Mouse (Mus musculus) CH12F3 (cell line): ENCODE measurements around the gene Gm49450.
"Not testable (repeated sequence)": the region's sequence is repeated elsewhere in the genome, so short reads cannot be mapped to it uniquely, and the experiment has no call there.

Experiments used
- in situ Hi-C: fragments of 300-500 bp; cut with MboI; formaldehyde crosslinking; loops from 2 replicates; pipeline ENCODE4 v1.14.3; 2020; ENCODE audit warnings: low sequenced_read_pairs

Gm49450 gene

DNA sequence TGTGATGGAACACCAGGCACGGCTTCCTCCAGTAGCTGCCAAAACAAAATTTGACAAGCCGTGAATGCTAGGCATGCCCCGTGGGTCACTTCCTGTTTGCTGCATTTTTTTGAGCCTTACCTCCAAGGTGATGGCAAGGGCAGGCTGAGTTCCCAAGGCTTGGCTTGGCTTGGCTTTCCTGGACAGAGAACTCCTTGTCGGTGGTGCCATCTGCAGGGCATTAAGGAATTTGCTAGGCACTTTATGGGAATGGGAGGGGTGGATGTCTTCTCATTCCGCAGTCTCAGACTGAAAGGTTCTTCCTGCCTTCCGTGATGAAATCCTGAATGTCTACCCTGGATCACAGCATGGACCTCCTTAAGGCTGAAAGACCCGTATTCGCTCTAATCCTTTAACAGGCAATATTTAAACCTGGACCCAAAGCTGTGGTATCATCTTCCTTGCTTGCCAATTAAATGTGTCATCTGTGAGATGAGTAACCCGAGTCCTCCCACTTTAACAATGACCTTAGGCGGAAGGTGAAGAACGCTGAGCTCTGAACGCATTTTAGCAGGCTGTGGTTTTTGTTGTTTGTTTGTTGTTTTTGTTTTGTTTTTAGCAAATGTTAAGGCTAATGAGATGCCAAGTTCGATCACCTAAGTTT lies 24.6 kb downstream of the Gm49450 start:
- in situ Hi-C loops: no loop called here

DNA sequence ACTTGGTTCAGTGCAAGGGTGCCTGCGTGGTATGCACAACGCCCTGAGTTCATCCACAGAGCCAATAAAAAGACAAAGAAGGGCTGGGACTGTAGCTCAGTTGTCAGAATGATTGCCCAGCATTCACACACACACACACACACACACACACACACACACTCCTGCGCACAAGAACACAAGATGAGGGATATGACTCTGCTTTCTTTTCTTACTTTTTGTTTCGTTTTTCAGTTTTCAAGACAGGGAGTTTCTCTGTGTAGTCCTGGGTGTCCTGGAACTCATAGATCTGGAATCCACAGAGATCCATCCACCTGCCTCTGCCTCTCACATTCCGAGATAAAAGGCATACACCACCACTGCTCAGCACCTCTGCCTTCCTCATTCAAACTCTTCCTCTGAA lies 25.8 kb downstream of the Gm49450 start:
- in situ Hi-C loops: no loop called here

DNA sequence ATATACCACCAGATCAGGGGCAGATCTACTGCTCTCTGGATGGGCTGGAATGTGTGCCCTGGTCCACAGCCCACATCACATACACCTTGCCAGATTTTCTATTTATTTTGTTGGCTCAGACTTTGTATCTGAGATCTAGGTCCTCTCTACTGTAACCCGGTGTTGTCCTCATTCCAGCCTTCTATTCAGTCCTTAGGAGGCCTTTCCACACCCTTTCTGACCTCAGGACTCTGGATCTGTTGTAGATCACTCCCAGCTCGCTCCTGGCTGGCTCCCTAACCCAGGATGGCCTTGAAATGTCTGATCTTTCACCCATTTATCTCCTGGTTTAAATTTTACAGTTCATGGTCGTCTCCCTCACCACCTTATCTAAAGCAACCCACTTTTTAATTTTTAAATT lies 28.7 kb downstream of the Gm49450 start:
- in situ Hi-C loops: no loop called here

DNA sequence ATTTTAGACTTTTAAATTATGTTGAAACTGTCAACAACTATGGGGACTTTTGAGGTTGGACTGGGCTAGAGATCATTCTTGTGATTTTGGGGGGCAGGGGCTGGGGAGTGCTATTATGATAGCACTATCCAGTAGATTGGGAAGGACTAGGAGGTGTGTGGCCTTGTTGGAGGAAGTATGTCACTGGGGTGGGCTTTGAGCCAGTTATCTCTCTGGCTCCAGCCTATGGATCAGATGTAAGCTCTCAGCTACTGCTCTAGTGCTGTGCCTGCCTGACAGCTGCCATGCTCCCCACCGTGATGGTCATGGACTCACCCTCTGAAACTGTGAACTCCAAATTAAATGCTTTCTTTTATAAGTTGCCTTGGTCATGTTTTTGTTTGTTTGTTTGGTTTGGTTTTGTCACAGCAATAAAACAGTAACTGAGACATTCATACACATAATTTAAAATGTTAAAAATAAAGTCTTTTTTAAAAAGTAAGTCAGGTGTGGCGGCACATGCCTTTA lies 30.3 kb downstream of the Gm49450 start:
- in situ Hi-C loops: no loop called here

DNA sequence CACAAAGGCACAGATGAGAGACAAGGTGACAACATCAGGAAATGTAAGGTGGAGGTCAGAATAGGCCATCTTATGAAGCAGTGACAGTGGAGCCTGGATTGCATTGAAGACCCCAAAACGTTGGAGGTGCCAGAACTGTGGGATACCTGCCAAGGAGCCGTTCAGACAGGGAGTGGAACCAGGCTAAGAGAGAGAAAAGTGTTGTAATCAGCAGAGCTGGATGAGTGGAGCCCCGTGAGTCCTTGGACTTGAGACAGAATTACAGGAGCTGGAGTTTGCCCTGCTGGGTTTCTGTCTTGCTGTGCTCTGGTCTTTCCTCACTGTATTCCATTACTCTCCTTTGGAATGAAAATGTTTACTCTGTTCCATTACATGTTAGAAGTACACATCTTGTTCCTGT lies 30.8 kb downstream of the Gm49450 start:
- in situ Hi-C loops: no loop called here

DNA sequence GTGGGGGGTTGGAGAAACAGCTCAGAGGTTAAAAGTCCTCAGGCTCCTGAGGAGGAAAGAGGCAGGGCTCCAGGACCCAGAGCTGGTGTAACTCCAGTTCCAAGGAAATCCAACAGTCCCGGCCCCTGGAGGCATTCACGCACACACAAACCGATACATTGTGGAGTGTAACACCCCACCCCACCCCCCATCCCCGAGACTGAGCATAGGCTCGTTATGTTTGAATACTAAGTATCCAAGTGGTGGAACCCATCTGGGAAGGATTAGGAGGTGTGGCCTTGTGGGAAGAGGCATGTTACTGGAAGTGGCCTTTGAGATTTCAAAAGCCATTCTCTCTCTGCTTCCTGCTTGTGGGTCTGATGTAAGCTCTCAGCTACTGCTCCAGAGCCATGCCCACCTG lies 31.8 kb downstream of the Gm49450 start:
- in situ Hi-C loops: no loop called here

DNA sequence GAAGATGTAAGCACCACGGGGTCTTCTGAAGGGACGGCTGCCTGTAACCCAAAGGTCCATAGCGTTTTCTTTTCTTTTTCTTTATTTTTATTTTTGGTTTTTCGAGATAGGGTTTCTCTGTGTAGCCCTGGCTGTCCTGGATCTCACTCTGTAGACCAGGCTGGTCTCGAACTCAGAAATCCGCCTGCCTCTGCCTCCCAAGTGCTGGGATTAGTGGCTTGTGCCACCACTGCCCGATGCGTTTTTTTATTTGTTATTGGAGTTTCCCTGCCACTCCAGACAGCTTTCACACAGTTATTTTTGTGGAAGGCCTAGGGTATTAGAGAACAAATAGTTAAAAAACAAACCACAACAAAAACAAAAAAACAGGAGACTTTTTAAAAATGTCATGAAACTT lies 34.9 kb downstream of the Gm49450 start:
- in situ Hi-C loops: not testable (repeated sequence)

DNA sequence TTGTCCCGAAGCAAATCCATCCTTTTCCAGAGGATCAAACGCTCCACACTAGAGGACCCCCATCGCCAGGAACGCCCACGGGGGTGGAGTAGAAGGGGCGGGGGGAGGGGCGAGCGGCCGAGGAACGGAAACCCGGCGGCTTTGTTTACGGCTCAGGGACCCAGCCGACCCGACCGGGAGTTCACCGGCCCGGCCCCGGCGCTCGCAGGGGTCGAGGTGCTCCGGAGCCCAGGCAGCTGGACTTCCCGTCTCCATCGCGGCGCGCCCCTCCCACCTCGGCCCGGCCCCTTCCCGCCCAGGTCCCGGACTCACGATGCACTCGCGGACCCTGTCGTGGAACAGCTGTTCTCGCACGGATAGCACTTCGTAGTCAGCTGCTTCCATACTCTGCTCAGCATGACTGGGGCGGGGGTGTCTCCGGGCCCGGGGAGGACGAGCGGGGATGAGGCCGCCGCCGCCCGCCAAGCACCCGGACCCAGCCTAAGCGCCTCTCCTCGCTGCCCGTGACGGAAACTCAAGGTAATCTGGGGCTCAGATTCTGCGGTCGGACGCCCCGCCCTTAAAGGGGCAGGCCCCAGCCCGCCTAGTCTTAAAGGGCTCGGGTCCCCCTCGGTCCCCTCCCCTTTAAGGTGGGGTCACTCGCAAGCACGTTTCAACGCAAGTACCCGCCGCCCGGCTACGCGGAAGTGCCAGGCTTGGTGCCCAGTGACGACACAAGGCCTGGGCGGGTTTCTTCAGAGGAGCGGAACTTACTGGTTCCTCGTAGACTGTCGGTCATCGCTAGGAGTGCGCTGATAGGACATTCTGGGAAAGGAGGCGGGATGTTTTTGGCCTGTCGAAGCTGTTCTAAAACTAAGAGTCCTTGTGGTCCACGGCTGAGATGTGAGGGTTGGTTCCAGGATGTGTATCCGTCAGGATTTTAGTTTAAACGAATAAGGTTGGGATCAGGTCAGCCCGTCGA lies 35.5 kb downstream of the Gm49450 start, which contains the start of gene Lmbr1l:
Lmbr1l (minus strand) TSS at position 694 of the 961 bp plus-strand sequence.
- in situ Hi-C loops: no loop called here

DNA sequence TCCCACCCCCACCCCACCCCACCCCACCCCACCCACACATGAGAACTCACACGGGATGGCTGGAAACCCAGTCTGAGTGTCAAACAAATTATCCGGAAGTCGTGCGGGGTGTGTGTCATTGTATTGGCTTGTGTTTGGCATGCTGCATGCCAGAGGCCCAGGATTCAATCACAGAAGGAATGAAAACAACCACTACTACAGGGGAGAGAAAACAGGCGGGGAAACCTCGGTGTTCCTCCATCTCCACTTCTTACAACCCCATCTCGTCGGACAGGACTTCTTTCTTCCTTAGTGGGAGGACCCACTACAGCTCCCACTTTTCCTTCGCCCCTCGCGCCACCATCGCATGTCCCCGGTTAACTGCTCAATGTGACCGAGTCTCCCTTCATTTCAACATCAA lies 36.3 kb downstream of the Gm49450 start:
- in situ Hi-C loops: no loop called here

DNA sequence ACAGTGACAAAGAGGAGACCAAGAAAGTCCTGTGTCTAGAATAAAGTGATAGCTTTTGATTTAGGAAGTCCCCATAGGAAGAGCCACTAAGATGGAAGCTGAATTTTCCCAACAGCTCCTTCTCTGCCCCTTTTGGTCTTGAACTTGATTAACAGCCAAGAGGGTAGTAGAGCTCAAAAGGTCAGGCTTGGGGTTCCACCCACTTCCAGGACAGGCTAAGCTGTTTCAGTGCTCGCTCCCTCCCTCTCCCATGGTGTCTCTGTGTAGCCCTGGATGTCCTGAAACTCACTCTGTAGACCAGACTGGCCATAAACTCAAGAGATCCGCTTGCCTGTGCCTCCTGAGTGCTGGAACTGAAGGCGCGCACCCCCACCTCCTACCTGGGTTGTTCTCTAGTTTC lies 37.3 kb downstream of the Gm49450 start:
- in situ Hi-C loops: no loop called here

DNA sequence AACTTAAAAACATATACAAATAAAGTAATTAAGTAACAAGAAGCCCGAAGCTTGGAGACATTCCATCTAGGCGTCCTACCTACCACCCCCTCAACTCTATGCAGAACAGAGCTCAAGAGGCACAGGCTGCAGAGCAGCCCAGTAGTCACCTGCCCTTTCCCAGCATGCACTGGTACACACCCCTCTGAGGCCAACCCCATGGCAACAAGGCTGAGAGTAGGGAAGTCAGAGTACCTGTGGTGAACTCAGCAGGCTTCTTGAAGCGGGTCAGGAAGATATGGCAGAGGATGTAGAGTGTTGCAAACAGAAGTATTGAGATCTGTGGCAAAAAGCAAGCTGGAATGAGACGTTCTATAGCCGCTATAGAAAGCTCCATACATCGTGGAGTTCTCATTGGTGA lies 38.4 kb downstream of the Gm49450 start:
- in situ Hi-C loops: no loop called here

DNA sequence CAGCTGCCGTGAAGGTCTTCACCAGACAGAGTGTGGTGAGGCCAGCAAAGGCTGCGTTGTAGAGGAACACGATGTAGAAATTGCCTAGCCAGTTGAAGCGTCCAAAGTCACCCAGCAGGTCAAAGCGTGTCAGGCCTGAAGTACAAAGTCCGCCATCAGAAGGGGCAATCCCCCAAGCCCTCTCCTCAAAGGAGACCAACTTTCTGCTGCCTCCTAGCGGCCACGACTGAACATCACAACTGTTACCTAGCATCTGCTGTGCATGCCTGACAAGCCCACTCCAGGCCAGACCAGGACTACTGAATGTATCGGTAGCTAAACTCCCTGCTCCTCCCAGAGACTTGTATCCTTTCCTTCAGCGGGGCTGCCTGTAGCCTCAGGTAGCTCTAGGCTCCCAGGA lies 48.7 kb downstream of the Gm49450 start:
- in situ Hi-C loops: no loop called here

DNA sequence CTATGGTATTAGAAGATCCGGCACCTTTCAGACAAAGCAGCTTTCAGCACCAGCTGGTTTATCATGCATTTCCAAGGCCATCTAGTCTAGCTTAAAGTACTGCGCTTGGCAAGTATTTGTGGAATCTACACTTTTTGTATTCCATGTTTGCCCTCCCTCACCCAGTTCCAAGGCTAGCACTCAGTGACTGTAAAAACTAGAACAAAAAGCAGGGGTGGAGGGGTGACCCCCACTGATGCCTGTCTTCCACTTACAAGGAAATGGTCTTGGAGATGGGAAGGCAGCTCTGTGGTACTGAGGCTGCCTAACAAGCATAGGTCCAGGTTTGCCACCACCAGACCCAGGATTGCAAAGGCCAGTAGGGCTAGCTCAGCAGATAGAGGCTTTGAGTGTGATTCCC lies 50.8 kb downstream of the Gm49450 start:
- in situ Hi-C loops: no loop called here

DNA sequence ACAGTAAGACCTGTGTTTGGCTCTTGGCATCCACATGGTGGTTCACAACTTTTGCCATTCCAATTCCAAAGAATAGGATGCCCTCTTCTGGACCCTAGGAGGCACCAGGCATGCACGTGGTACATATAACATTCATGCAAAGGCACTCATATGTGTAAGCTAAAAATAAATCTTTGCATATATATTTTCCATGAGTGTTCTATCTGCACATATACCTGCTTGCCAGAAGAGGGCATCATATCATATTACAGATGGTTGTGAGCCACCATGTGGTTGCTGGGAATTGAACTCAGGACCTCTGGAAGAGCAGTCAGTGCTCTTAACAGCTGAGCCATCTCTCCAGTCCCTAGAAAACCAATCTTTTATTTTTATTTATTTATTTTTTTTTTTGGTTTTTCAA lies 51.8 kb downstream of the Gm49450 start:
- in situ Hi-C loops: no loop called here

DNA sequence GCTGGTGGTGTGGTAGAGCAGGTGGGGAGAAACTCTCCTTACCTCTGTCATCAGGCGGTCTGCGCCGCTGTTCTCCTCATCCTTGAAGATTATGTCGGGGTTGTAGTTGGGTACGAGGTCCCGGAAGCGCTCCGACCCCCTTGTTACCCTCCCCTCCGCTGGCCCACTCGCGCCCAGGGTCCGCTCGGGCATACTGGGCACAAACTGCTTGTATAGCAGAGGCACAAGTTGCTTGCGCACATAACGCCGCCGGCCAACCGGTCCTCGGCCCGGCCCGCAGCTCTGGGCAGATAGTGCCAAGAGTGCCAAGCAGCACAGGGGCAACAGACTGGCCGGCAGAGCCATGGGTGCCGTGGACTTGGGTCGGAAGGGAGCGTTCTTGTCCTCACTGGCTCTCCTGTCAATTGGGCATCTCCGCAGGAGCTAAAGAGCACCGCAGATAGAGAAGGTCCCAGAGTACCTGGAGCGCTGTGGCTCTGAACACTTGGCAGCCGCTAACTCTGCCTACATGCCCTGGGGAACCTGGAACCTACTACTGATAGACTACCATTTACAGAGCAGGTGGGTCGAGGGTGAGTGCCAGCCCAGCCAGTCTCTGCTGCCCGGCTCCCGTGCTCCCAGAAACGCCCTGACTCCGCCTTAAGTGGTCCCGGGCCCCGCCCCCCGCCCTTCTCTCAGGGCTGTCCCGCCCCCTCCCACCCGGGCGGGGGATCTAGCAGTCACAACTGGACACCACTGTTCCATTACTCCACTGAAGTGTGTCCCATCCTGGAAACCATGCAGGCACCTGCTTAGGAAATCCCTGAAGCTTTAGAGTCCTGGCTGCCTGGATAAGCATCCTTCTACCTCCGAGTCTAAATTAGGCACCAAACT lies 55.2 kb downstream of the Gm49450 start, which contains the start of gene Dhh:
Dhh (minus strand) TSS at position 613 of the 873 bp plus-strand sequence.
- in situ Hi-C loops: no loop called here

DNA sequence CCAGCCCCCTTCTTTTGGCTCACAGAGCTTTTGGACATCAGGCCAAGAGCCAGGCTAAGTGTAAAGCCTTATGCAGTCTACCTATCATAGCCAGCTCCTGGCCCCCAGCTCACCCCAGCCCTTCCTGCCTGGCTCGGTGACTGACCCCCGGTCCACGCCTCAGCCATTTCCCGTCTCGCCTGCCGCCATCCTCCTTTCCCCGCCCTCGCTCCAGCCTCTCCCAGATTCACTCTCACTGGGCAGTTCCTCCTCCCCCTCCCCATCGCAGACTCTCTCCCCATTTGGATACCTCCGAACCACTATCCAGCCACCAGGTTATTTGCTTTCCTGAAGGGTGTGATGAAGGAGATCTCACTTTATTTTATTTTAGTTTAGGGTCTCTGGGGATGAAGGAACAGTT lies 55.9 kb downstream of the Gm49450 start:
- in situ Hi-C loops: no loop called here

DNA sequence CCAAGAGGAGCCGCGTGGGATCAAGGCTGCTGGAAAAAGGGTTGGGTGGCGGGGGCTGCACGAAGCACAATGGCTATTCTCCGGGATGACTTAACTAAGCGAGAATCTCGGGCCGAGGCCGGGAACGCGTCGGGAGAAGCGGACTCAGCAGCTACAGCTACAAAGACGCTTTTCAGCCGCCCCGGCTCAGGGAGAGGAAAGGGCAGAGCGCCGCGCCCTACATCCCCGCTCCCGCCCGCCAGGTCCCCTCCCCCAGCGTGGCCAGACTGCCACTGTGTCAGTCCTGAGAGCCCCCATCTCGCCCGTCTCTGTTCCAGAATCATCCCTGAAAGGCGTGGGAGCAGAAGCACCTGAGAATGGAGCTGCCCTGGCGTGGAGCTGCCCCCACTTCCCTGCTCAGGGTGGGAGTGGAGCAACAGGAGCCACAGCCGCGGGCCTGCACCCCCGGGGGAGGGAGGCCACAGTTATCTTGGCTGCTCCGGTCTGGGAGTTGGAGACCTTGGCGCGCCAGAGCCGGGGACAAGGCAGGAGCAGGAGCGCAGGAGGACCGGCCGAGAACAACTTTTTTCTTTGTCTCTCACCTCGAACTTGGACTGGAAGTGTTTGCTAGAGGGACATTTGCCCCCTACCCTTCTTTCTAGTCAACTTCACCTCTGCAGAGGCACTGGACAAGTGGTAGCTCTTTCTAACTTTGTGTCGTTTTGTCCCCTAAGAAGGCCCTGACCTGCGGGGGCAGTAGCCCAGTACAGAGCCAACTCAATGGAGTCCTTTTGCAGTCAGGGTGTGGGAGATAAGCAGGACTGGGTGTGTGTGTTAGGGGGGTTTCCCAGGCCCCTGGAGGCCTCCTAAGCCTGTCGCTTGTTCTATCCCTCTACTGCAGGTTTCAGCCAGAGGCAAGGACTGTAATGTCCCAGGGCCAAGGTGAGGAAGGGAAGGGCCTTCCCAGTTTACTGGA lies 57.4 kb downstream of the Gm49450 start:
- in situ Hi-C loops: no loop called here

DNA sequence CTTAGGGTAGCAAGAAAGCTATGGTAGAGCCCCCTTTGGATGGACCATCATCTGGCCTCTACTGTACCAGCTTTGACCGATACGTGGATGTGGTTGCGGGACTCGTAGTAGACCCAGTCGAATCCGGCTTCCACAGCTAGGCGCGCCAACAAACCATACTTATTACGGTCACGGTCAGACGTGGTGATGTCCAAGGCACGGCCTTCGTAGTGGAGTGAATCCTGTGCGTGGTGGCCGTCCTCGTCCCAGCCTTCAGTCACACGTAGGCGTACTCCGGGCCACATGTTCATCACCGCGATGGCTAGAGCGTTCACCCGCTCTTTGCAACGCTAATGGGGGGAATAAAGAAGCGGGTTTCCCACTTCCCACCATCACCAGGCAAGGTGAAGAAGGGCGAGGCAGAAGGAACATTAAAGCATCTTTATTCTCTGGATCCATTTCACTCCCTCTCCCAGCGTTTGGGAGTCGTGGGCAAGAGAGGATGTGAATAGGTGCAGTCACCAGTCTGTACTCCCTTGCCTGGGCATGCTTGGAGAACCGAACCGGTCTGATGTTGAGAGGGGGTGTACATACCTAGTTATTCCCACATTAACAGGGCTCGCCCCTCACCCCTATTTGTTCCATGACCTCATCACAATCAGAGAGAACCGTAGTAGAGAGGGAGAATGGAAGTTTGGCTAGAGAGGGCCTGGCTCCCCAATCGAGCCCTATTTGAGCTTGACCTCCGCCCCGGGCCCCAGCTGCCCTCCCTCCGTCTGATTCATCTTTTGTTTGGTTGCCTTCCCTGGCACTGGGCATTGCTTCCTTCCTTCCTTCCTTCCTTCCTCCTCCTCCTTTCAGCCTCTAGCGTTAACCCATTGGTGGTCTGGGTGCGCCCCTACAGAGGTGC lies 58.4 kb downstream of the Gm49450 start:
- in situ Hi-C loops: no loop called here
